Mouse (Mus musculus) spleen, adult 2 months (tissue): ENCODE results near the gene Gemin6. TPM values are rescaled to one million over a fixed set of nuclear protein-coding genes. Genes with fewer than 3 reads are reported as not detected.
"Not testable (repeated sequence)": the region's sequence is repeated elsewhere in the genome, so short reads cannot be mapped to it uniquely, and the experiment has no call there.

ENCODE experiments used
- DNase-seq, 2 experiments: peaks; one replicate each; pipeline versions ENCODE4 v3.0.0 to v3.0.0-alpha.2; 2012 to 2021; ENCODE audit warnings: low spot score in 2 of 2, low read depth in 1 of 2
- H3K27ac ChIP-seq: fragments of 200-500 bp; 2 replicates; pipeline ENCODE4 v1.5.1; 2012; ENCODE audit warnings: low read length, inconsistent platforms; ENCODE audit not compliant: insufficient read depth
- H3K27me3 ChIP-seq: fragments of 200-500 bp; 2 replicates; pipeline ENCODE4 v1.6.1; 2012; ENCODE audit warnings: mild to moderate bottlenecking, moderate library complexity, low read length, inconsistent platforms; ENCODE audit not compliant: control insufficient read depth, insufficient read depth
- H3K36me3 ChIP-seq: fragments of 200-500 bp; 2 replicates; pipeline ENCODE4 v1.6.1; 2012; ENCODE audit warnings: mild to moderate bottlenecking, low read length, inconsistent platforms; ENCODE audit not compliant: control insufficient read depth, insufficient read depth
- H3K4me1 ChIP-seq: fragments of 200-500 bp; 2 replicates; pipeline ENCODE4 v1.6.1; 2011; ENCODE audit warnings: inconsistent platforms; ENCODE audit not compliant: control insufficient read depth, insufficient read depth, insufficient read length
- H3K4me3 ChIP-seq: fragments of 200-500 bp; 2 replicates; pipeline ENCODE4 v1.5.1; 2011; ENCODE audit warnings: mild to moderate bottlenecking, inconsistent platforms; ENCODE audit not compliant: insufficient read depth, insufficient read length; ENCODE audit errors: extremely low read depth
- CTCF ChIP-seq: fragments of 200-500 bp; IDR thresholded peaks from 2 replicates; pipeline ENCODE4 v1.5.1; 2011; ENCODE audit warnings: mild to moderate bottlenecking, inconsistent platforms; ENCODE audit not compliant: insufficient read depth, insufficient read length, insufficient replicate concordance; ENCODE audit errors: extremely low read depth
- POLR2A ChIP-seq: fragments of 200-500 bp; IDR thresholded peaks from 2 replicates; pipeline ENCODE4 v1.6.1; 2011; ENCODE audit warnings: low read depth, low read length, inconsistent platforms
- WGBS: fragments of 180-500 bp; shearing (Covaris S2); methylation state at CpG from one replicate; pipeline ENCODE4 v1.1.7; 2018; 5-methylcytosine and 5-hydroxymethylcytosine counted together
- polyA plus RNA-seq: library from polyadenylated mRNA; depleted of rRNA; stranded (reverse); fragments of >200 nt; gene quantifications from 2 replicates; pipeline ENCODE4 v1.2.3, GENCODE M21; 2012; rRNA removed

The Gemin6 gene
- 1.4 TPM in 2 replicates for polyA plus RNA-seq

DNA sequence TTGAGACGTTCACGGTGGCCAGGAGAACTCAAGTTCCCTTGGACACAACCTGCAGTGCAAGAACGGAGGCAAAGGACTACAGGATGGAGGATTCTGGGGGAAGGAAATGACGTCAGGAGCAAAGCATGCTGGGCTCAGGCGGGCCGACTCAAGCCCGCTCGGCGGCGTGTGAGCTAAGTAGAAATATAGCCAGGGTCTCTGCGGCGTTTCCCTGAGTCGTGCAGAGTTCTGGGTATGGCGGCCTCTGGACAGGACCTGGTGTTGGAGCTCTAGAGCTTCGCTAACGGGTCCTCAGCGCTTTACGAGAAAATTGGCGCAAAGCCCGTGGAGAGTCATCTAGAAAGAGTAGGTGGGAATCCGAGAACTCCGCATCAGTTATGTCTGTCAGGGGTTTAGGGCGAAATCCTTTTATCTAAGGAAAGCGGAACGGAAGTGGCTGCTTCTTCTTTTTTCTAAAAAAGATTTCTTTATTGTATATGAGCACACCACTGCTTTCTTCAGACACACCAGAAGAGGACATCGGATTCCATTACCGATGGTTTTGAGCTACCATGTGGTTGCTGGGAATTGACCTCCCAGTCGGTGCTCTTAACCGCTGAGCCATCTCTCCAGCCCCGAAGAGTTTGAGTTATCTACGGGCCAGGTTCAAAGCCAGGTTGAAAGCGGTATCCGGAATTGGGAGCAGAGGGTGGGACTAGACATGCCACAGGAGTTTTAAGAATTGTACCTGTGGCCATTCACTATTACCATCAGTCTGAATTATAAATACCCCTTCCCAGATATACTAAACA is at the start of gene Gemin6:
Gene Gemin6 (plus strand): TSS at position 116 of the 791 bp plus-strand sequence.
- Histone ChIP-seq H3K4me1 (no peaks in the 10 kb centered on the region), H3K27ac (peak within 1 kb of the TSS; percentile 88), H3K27me3 (no peaks in the 10 kb centered on the region), H3K4me3 (peak within 1 kb of the TSS; percentile 74), H3K36me3 (no peaks in the 10 kb centered on the region)
- DNase-seq = peak; percentile 66 to 78
- TF ChIP-seq POLR2A = peak; percentile 67
- TF ChIP-seq CTCF = no peak
- WGBS = under 1% methylated on average over 33 of the region's 33 CpGs

DNA sequence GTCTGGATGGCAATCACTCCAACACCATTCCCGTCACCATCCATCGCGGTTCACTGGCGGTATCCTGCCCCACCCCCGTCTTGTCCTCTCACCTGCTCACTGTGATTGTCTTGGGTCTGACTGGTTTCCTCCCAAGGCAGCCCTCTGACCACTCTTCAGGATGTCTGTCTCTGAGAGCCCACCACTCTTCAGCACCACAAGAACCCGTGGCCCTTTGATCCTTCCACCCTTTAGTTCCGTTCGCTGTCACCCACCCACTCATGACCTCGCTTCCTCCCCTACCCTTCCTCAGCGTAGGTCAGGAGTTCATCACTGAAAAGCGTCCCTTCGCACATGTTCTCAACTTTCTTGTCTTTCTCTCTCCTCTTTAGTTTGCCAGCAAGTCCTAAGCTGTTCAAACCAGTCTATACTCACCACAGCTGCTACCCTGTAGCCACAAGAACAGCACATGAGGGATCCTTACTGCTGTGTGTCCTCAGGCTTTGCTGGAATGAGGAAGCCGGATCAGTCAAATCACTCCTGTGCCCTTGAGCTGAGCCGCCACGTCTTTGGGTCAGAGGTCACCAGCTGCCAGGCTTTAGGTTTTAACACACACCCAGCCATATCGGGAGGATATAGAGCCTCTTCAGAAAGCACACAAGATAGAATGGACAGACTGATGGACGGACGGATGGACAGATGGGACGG is 49.4 kb upstream of the Gemin6 start:
- Histone ChIP-seq H3K27ac (peak overlapping the region; percentile 19), H3K36me3 (no peaks in the 10 kb centered on the region), H3K27me3 (no peaks in the 10 kb centered on the region), H3K4me1 (peaks cover 8% of the 10 kb centered on the region; the same call in 1 of the 2 replicates), H3K4me3 (peak overlapping the region; percentile 35)
- peak in 1 of 2 experiments; percentile 10 for DNase-seq
- TF ChIP-seq POLR2A (no peak), CTCF (no peak)
- 38% methylated on average over 19 of the region's 19 CpGs for WGBS

DNA sequence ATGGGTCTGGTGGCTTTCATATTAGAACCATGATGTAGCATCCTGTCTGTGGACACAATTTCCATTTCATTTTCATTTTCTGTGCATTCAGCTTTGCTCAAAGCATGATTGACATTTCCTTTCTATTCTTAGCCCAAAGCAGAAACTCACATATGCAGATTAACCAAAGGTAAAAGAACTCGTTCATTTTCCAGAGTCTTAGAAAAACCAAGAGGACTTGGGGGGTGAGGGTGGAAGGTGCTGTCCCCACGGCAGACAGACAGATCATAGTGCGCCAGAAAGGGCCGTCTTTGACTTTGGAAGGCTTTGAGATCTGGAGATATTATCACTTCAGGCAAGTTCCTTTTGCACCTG is 48.9 kb upstream of the Gemin6 start:
- H3K27ac ChIP-seq = peak overlapping the region; percentile 19
- WGBS = 16% methylated on average over 4 of the region's 4 CpGs
- peak overlapping the region; percentile 35 for H3K4me3 ChIP-seq
- TF ChIP-seq CTCF (no peak), POLR2A (no peak)
- H3K27me3 ChIP-seq = no peaks in the 10 kb centered on the region
- H3K4me1 ChIP-seq = peaks cover 8% of the 10 kb centered on the region; the same call in 1 of the 2 replicates
- no peaks in the 10 kb centered on the region for H3K36me3 ChIP-seq
- DNase-seq = no peak

- WGBS = 78% methylated on average over 3 of the region's 3 CpGs
- H3K4me1 ChIP-seq = peaks cover 8% of the 10 kb centered on the region; the same call in 1 of the 2 replicates
- no peaks in the 10 kb centered on the region for H3K27me3 ChIP-seq
- no peak for TF ChIP-seq CTCF
- TF ChIP-seq POLR2A = no peak
- H3K4me3 ChIP-seq = no peak overlapping the region
- H3K36me3 ChIP-seq = no peaks in the 10 kb centered on the region
- no peak overlapping the region for H3K27ac ChIP-seq
- DNase-seq = no peak
Measured at GRCm38 (mm10) chr17:80175966-80176365, 48.3 kb upstream of the Gemin6 start.

DNA sequence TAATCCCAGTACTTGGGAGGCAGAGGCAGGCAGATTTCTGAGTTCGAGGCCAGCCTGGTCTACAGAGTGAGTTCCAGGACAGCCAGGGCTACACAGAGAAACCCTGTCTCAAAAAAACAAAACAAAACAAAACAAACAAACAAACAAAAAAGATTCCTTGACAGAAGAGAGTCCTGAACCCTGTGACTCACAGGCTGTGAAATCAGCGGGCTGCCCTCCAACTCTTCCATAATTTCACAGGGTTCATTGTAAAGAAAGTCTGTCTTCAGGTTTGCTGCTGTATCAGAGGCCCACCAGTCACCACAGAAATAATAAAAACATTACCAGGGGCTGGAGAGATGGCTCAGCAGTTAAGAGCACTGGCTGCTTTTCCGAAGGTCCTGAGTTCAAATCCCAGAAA is 45.4 kb upstream of the Gemin6 start:
- 93% methylated on average over 3 of the region's 3 CpGs for WGBS
- not testable (repeated sequence) for H3K27me3 ChIP-seq, H3K4me3 ChIP-seq, H3K27ac ChIP-seq, H3K4me1 ChIP-seq, DNase-seq, H3K36me3 ChIP-seq

- H3K27ac ChIP-seq = no peak overlapping the region
- H3K4me1 ChIP-seq = peaks cover 2% of the 10 kb centered on the region; the same call in 1 of the 2 replicates
- no peak overlapping the region for H3K4me3 ChIP-seq
- H3K36me3 ChIP-seq = no peaks in the 10 kb centered on the region
- peak; percentile 50 to 73 for DNase-seq
- peak; percentile 93; the same call in 1 of the 2 replicates for TF ChIP-seq CTCF
- no peak for TF ChIP-seq POLR2A
- WGBS = under 1% methylated on average over 6 of the region's 6 CpGs
- no peaks in the 10 kb centered on the region for H3K27me3 ChIP-seq
Measured at GRCm38 (mm10) chr17:80179959-80180358, 44.3 kb upstream of the Gemin6 start.

GRCm38 (mm10) chr17:80180468-80180867 is 43.8 kb upstream of the Gemin6 start:
- no peaks in the 10 kb centered on the region for H3K36me3 ChIP-seq
- H3K4me1 ChIP-seq = no peaks in the 10 kb centered on the region; the same call in 1 of the 2 replicates
- H3K4me3 ChIP-seq = no peak overlapping the region
- DNase-seq = no peak
- no peak overlapping the region for H3K27ac ChIP-seq
- TF ChIP-seq POLR2A (no peak), CTCF (no peak)
- H3K27me3 ChIP-seq = no peaks in the 10 kb centered on the region
